Mouse (Mus musculus) ES-Bruce4 (cell line): ENCODE measurements at regions not wholly inside any gene's neighbourhood (a gene's known extent, or its start where the extent isn't known, plus 50 kb on each side); places are given as distances from the start of the nearest gene placed in this dataset.

Experiments
- CTCF ChIP-seq: IDR thresholded peaks from one replicate; pipeline ENCODE4 v1.8.1; 2011; ENCODE audit warnings: low read depth, low read length
- EP300 ChIP-seq: IDR thresholded peaks from 2 replicates; pipeline ENCODE4 v1.6.1; 2011; ENCODE audit warnings: low read depth, low read length; ENCODE audit not compliant: insufficient read depth
- POLR2A ChIP-seq: IDR thresholded peaks from one replicate; pipeline ENCODE4 v1.8.1; 2011; ENCODE audit warnings: low read length; ENCODE audit not compliant: insufficient read depth

DNA sequence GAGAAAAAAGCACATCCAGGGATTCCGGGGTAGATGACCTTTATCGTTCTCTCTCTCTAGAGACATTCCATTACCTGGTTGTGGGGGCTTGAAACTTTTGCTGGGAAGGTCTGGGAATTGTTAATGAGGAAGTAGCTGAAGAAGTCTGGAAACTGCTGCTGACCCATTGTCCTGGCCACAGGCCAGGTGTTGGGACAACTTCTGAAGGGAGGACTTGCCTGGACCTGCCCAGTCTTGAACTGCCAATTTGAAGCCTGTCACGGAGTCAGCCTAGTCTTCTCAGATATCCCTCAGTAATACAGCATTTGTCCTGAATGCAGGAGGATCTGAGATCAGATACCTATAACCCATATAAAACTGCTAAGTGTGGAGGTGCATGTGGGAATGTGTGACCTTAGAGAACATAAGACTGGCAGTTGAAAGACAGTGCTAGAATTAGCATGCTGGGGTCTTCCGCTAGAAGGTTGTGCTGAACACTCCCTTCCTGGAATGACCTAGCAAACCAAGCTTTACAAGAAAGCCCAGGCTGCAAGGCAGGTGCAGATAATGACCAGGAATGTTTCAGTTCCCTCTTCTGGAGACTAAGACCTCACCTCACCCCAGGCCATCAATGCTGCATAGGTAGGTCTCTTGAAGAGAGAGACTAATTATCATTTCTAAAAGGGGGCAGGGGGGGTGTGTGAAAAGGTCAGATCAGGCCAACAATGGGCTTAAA, 204.7 kb upstream of the Crbn start:
- TF ChIP-seq CTCF = no peak
- no peak for TF ChIP-seq POLR2A
- TF ChIP-seq EP300 = 0 out of 2 replicates have a peak, but pooled peaks have one; percentile 26
